Mouse (Mus musculus) lung, embryonic 15.5 days (tissue): ENCODE data around the gene Ccdc115. TPM values are rescaled to one million over a fixed set of nuclear protein-coding genes. Genes with fewer than 3 reads are reported as not detected.
A peak's percentile ranks its signal among the peaks of the same experiment; 100 is the strongest.
"Not testable (repeated sequence)": the region's sequence is repeated elsewhere in the genome, so short reads cannot be mapped to it uniquely, and the experiment has no call there.

Source experiments
- ATAC-seq: fragments of 200-750 bp; cut with Nextera tagmentation; 2 replicates; pipeline ENCODE4 v1.8.0; 2017; ENCODE audit warnings: moderate number of reproducible peaks, borderline replicate concordance; ENCODE audit not compliant: low FRiP score, low TSS enrichment; ENCODE audit errors: extremely low read depth
- H3K27ac ChIP-seq: fragments of 300-500 bp; sonication (generic); 2 replicates; pipeline ENCODE4 v1.5.1; 2015; ENCODE audit warnings: moderate library complexity, mild to moderate bottlenecking, inconsistent platforms
- H3K27me3 ChIP-seq: fragments of 300-500 bp; sonication (generic); 2 replicates; pipeline ENCODE4 v1.6.1; 2015; ENCODE audit warnings: inconsistent platforms
- H3K36me3 ChIP-seq: fragments of 300-500 bp; sonication (generic); 2 replicates; pipeline ENCODE4 v1.6.1; 2015; ENCODE audit warnings: inconsistent platforms
- H3K4me1 ChIP-seq: fragments of 300-500 bp; sonication (generic); 2 replicates; pipeline ENCODE4 v1.6.1; 2015; ENCODE audit warnings: inconsistent platforms
- H3K4me2 ChIP-seq: fragments of 300-500 bp; sonication (generic); 2 replicates; pipeline ENCODE4 v1.6.1; 2015; ENCODE audit warnings: inconsistent platforms, mild to moderate bottlenecking, moderate library complexity
- H3K4me3 ChIP-seq: fragments of 300-500 bp; sonication (generic); 2 replicates; pipeline ENCODE4 v1.5.1; 2015; ENCODE audit warnings: mild to moderate bottlenecking, inconsistent platforms
- H3K9ac ChIP-seq: fragments of 300-500 bp; sonication (generic); 2 replicates; pipeline ENCODE4 v1.6.1; 2015; ENCODE audit warnings: inconsistent platforms
- H3K9me3 ChIP-seq: fragments of 300-500 bp; sonication (generic); 2 replicates; pipeline ENCODE4 v1.6.1; 2016; ENCODE audit warnings: inconsistent platforms
- WGBS: fragments of 180-500 bp; shearing (Covaris S2); methylation state at CpG from one replicate; pipeline ENCODE4 v1.1.7; 2015; 5-methylcytosine and 5-hydroxymethylcytosine counted together
- polyA plus RNA-seq: library from polyadenylated mRNA; unstranded; fragments of >200 nt; fragmentation: Nextera tagmentation; extraction: Ambion mirVana; gene quantifications from 2 replicates; pipeline ENCODE4 v1.2.1, GENCODE M21; 2015

Gene Ccdc115
- polyA plus RNA-seq, 1 experiment from 2014 or later: 55.2 TPM

- WGBS: 43% methylated on average over 3 of the region's 3 CpGs
- Histone ChIP-seq H3K27ac (peak overlapping the region; percentile 49), H3K4me1 (peaks cover 13% of the 10 kb centered on the region), H3K9me3 (no peaks in the 10 kb centered on the region), H3K9ac (no peak overlapping the region), H3K36me3 (no peaks in the 10 kb centered on the region), H3K27me3 (no peaks in the 10 kb centered on the region; the same call in 1 of the 2 replicates), H3K4me3 (no peak overlapping the region), H3K4me2 (no peak overlapping the region)
- ATAC-seq: no peak
These were observed 28.6 kb upstream of the Ccdc115 start for GRCm38 (mm10) chr1:34468051-34468450.

- Histone ChIP-seq H3K27ac (no peak overlapping the region), H3K27me3 (peaks cover 7% of the 10 kb centered on the region), H3K4me1 (peaks cover 8% of the 10 kb centered on the region), H3K9ac (no peak overlapping the region), H3K36me3 (no peaks in the 10 kb centered on the region), H3K4me3 (no peak overlapping the region), H3K9me3 (no peaks in the 10 kb centered on the region), H3K4me2 (no peak overlapping the region)
- no peak for ATAC-seq
- 55% methylated on average over 6 of the region's 6 CpGs for WGBS
These were observed 26.0 kb upstream of the Ccdc115 start for GRCm38 (mm10) chr1:34465445-34465844.

DNA sequence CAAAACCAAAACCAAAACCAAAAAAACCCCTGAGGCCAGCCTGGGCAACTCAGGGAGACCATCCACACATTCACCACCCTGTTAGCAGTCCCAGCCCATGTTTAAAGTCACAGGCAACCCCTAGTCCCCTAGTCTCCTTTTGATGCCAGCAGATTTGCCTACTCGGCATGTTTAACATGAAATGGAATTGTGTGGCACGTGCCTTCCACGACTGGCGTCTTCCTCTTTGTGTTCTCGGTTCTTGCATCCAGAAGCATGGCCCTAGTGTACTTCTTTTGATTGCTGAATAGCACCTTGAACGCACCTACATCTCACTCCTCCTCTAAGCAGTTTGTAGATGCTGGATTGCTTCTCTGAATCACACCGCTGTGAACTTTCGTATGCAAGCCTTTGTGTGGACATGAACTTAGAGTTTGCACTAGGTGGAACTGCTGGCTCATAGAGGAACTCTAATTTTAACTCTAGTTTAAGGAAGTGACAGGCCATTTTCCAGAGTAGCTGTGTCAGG, 24.9 kb upstream of the Ccdc115 start:
- Histone ChIP-seq H3K4me3 (no peak overlapping the region), H3K27ac (no peak overlapping the region), H3K27me3 (peaks cover 15% of the 10 kb centered on the region), H3K4me2 (no peak overlapping the region), H3K9ac (no peak overlapping the region), H3K4me1 (peaks cover 14% of the 10 kb centered on the region), H3K36me3 (no peaks in the 10 kb centered on the region), H3K9me3 (no peaks in the 10 kb centered on the region)
- ATAC-seq: no peak
- 83% methylated on average over 8 of the region's 8 CpGs for WGBS

DNA sequence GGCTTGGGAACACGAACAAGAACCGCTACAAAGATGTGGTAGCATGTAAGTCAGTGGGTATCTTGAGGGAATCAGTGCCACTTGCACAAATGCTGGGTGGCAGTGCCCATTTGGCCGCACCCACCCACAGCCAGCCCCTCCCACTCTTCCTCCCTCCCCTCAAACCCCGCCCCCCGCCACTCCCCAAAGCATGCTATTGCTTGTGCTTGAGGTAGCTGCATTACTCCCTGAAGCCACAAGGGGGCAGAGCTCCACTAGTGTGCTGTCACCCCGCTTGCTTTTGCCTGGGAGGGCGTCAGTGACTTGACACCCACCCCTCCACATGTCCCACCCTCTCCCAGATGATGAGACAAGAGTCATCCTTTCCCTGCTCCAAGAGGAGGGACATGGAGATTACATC, 23.3 kb upstream of the Ccdc115 start:
- no peaks in the 10 kb centered on the region for H3K36me3 ChIP-seq
- WGBS: 21% methylated on average over 6 of the region's 7 CpGs
- H3K9ac ChIP-seq: no peak overlapping the region
- H3K4me2 ChIP-seq: no peak overlapping the region
- H3K4me3 ChIP-seq: no peak overlapping the region
- no peak for ATAC-seq
- peaks cover 29% of the 10 kb centered on the region for H3K27me3 ChIP-seq
- H3K27ac ChIP-seq: no peak overlapping the region
- peaks cover 11% of the 10 kb centered on the region for H3K4me1 ChIP-seq
- H3K9me3 ChIP-seq: no peaks in the 10 kb centered on the region

GRCm38 (mm10) chr1:34460061-34460441, 20.6 kb upstream of the Ccdc115 start:
- WGBS: 1% methylated on average over 15 of the region's 15 CpGs
- Histone ChIP-seq H3K27ac (peak overlapping the region; percentile 27), H3K27me3 (peaks cover 31% of the 10 kb centered on the region), H3K9me3 (no peaks in the 10 kb centered on the region), H3K4me1 (peaks cover 9% of the 10 kb centered on the region; the same call in 1 of the 2 replicates), H3K9ac (peak overlapping the region; percentile 38), H3K4me2 (peak overlapping the region; percentile 73), H3K4me3 (peak overlapping the region; percentile 46), H3K36me3 (no peaks in the 10 kb centered on the region)
- no peak; the same call in 1 of the 2 replicates for ATAC-seq

DNA sequence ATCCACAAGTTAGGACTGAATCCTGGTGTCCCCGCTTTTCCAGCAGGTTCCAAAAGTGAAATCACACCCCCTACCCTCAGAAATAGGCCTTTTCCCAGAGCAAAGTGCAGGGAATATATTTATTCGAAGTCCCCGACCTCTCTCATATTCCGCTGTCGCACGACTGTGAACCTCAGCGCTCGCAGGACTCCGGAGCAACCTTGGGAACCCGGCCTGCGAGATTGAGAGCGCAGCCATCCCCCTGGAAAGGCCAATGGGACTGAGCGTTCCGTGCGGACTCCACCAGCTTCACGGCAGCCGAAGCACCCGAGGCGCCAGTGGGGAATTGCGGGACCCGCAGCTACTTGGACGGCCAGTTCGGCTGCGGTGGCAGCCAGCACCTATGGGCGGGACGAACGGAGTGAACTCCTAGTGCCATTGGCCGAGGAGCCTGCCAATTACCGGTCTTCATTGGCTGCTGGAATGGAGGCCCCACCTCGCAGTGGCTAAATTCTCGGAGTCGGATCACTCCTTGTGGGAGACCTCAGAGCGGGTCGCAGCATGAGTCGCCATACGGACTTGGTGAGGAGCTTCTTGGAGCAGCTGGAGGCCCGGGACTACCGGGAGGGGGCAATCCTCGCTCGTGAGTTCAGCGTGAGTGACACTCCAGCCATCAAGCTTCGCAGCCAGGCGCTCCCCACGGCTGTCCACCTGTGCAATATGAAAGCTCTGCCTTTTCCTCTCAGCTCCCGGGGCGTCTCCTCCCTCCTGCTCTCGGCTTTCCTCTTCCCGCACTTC, 20.0 kb upstream of the Ccdc115 start, which contains the start of gene Ptpn18:
Ptpn18 (plus strand) TSS at position 479 of the 777 bp plus-strand sequence.
- Histone ChIP-seq H3K9ac (peak within 1 kb of the TSS; percentile 38), H3K9me3 (no peaks in the 10 kb centered on the region), H3K4me2 (peak within 1 kb of the TSS; percentile 73), H3K27me3 (peaks cover 31% of the 10 kb centered on the region), H3K36me3 (no peaks in the 10 kb centered on the region), H3K27ac (peak within 1 kb of the TSS; percentile 27), H3K4me1 (peaks cover 9% of the 10 kb centered on the region; the same call in 1 of the 2 replicates), H3K4me3 (peak within 1 kb of the TSS; percentile 46)
- ATAC-seq: peak; percentile 91
- under 1% methylated on average over 48 of the region's 48 CpGs for WGBS

GRCm38 (mm10) chr1:34458431-34458830, 19.0 kb upstream of the Ccdc115 start:
- Histone ChIP-seq H3K27me3 (peaks cover 31% of the 10 kb centered on the region), H3K4me1 (peaks cover 9% of the 10 kb centered on the region; the same call in 1 of the 2 replicates), H3K4me2 (no peak overlapping the region), H3K36me3 (no peaks in the 10 kb centered on the region), H3K9ac (no peak overlapping the region), H3K4me3 (no peak overlapping the region), H3K27ac (no peak overlapping the region), H3K9me3 (no peaks in the 10 kb centered on the region)
- WGBS: 31% methylated on average over 8 of the region's 8 CpGs
- no peak for ATAC-seq

GRCm38 (mm10) chr1:34443124-34443523, 3.7 kb upstream of the Ccdc115 start:
- Histone ChIP-seq H3K27ac (no peak overlapping the region), H3K27me3 (no peaks in the 10 kb centered on the region), H3K4me1 (peaks cover 12% of the 10 kb centered on the region), H3K9me3 (no peaks in the 10 kb centered on the region), H3K4me3 (no peak overlapping the region), H3K4me2 (no peak overlapping the region), H3K9ac (no peak overlapping the region), H3K36me3 (peaks cover 46% of the 10 kb centered on the region)
- WGBS: 87% methylated on average over 6 of the region's 6 CpGs
- ATAC-seq: no peak

GRCm38 (mm10) chr1:34439961-34440630, 624 bp upstream of the Ccdc115 start:
- Histone ChIP-seq H3K27ac (peak overlapping the region; percentile 69), H3K4me1 (peaks cover 21% of the 10 kb centered on the region), H3K9me3 (no peaks in the 10 kb centered on the region), H3K27me3 (no peaks in the 10 kb centered on the region), H3K36me3 (peaks cover 31% of the 10 kb centered on the region), H3K4me3 (peak overlapping the region; percentile 71), H3K9ac (peak overlapping the region; percentile 59), H3K4me2 (peak overlapping the region; percentile 67)
- peak; percentile 52 for ATAC-seq
- WGBS: 7% methylated on average over 31 of the region's 31 CpGs

- Histone ChIP-seq H3K27me3 (no peaks in the 10 kb centered on the region), H3K27ac (no peak overlapping the region), H3K4me2 (peak overlapping the region; percentile 69), H3K36me3 (peaks cover 15% of the 10 kb centered on the region), H3K4me1 (peaks cover 29% of the 10 kb centered on the region), H3K4me3 (peak overlapping the region; percentile 71), H3K9ac (no peak overlapping the region; the same call in 1 of the 2 replicates), H3K9me3 (no peaks in the 10 kb centered on the region)
- no peak for ATAC-seq
- 39% methylated on average over 14 of the region's 20 CpGs for WGBS
These were observed 956 bp downstream of the Ccdc115 start for GRCm38 (mm10) chr1:34438381-34439051.

DNA sequence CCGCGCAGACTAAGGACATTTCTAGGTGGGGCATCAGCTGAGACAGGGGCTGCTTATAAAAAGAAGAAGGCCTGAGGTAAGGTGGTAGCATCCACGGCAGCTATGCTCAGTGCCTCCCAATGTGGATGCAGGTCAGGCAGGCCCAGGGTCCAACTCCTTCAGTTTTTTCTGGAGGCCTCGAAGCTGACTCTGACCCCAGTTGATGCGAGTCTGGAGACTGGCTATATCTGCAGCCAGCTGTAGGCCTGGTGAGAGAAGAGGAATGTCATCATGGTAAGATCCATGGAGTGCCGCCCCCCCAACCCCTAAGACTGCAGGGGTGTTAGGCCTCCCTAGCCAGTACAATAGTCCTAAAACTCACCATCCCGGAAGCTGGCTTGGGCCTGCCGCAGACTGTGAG, 2.1 kb downstream of the Ccdc115 start:
- not testable (repeated sequence) for H3K27ac ChIP-seq, H3K36me3 ChIP-seq, H3K9ac ChIP-seq, ATAC-seq, H3K4me3 ChIP-seq, H3K27me3 ChIP-seq, H3K4me2 ChIP-seq, H3K9me3 ChIP-seq
- H3K4me1 ChIP-seq: peaks cover 37% of the 10 kb centered on the region
- 90% methylated on average over 8 of the region's 8 CpGs for WGBS
